Mouse (Mus musculus) myocyte (in vitro differentiated cells): ENCODE results near the gene Htt. TPM values are rescaled to one million over a fixed set of nuclear protein-coding genes. Genes with fewer than 3 reads are reported as not detected.

ENCODE experiments used
- H3K27me3 ChIP-seq: one replicate; pipeline ENCODE4 v1.6.1; 2011; ENCODE audit not compliant: control insufficient read depth, insufficient read depth, insufficient read length
- H3K36me3 ChIP-seq: one replicate; pipeline ENCODE4 v1.6.1; 2011; ENCODE audit not compliant: control insufficient read depth, insufficient read depth
- H3K4me2 ChIP-seq: one replicate; pipeline ENCODE4 v1.6.1; 2011; ENCODE audit warnings: low read depth, control low read depth
- H3K4me3 ChIP-seq: one replicate; pipeline ENCODE4 v1.5.1; 2011; ENCODE audit warnings: mild to moderate bottlenecking, control low read depth, moderate library complexity
- H3K79me2 ChIP-seq: one replicate; pipeline ENCODE4 v1.6.1; 2011; ENCODE audit not compliant: control insufficient read depth, insufficient read depth
- H3ac ChIP-seq: one replicate; pipeline ENCODE4 v1.6.1; 2011; ENCODE audit not compliant: control insufficient read depth, insufficient read length
- CEBPB ChIP-seq: IDR thresholded peaks from 2 replicates; pipeline ENCODE4 v1.6.1; 2011; ENCODE audit warnings: mild to moderate bottlenecking, moderate library complexity; ENCODE audit not compliant: poor library complexity, insufficient read depth, severe bottlenecking
- E2F4 ChIP-seq: IDR thresholded peaks from one replicate; pipeline ENCODE4 v1.6.1; 2011; ENCODE audit warnings: mild to moderate bottlenecking, control low read depth, moderate library complexity; ENCODE audit not compliant: insufficient read depth
- MAX ChIP-seq: IDR thresholded peaks from one replicate; pipeline ENCODE4 v1.6.1; 2011; ENCODE audit warnings: low read depth, mild to moderate bottlenecking, control low read depth
- MYOD1 ChIP-seq, 3 experiments: IDR thresholded peaks; one replicate each; pipeline ENCODE4 v1.6.1; 2011; ENCODE audit warnings: control low read depth in 2 of 3, low read depth in 2 of 3, mild to moderate bottlenecking in 2 of 3, moderate library complexity in 1 of 3; ENCODE audit not compliant: insufficient read length in 2 of 3, control insufficient read depth in 1 of 3
- MYOG ChIP-seq, 3 experiments: IDR thresholded peaks; one replicate each; pipeline ENCODE4 v1.6.1; 2011; ENCODE audit warnings: control low read depth in 2 of 3, low read depth in 2 of 3, mild to moderate bottlenecking in 2 of 3; ENCODE audit not compliant: insufficient read length in 2 of 3, control insufficient read depth in 1 of 3, insufficient read depth in 1 of 3
- POLR2A ChIP-seq: IDR thresholded peaks from one replicate; pipeline ENCODE4 v1.6.1; 2011; ENCODE audit warnings: low read depth, mild to moderate bottlenecking, control low read depth, moderate library complexity; ENCODE audit not compliant: insufficient read length
- POLR2AphosphoS2 ChIP-seq: IDR thresholded peaks from one replicate; pipeline ENCODE4 v1.6.1; 2011; ENCODE audit warnings: low read depth, control low read depth; ENCODE audit not compliant: insufficient read length
- REST ChIP-seq: IDR thresholded peaks from one replicate; pipeline ENCODE4 v1.6.1; 2011; ENCODE audit warnings: mild to moderate bottlenecking, control low read depth, moderate library complexity; ENCODE audit not compliant: insufficient read depth, insufficient read length
- SRF ChIP-seq: IDR thresholded peaks from one replicate; pipeline ENCODE4 v1.6.1; 2011; ENCODE audit warnings: low read depth; ENCODE audit not compliant: control insufficient read depth, insufficient read length
- TCF12 ChIP-seq: IDR thresholded peaks from one replicate; pipeline ENCODE4 v1.6.1; 2011; ENCODE audit warnings: mild to moderate bottlenecking, control low read depth; ENCODE audit not compliant: poor library complexity, insufficient read depth, severe bottlenecking
- TCF3 ChIP-seq: IDR thresholded peaks from one replicate; pipeline ENCODE4 v1.6.1; 2011; ENCODE audit warnings: low read depth, control low read depth; ENCODE audit not compliant: insufficient read length
- USF1 ChIP-seq: IDR thresholded peaks from one replicate; pipeline ENCODE4 v1.6.1; 2011; ENCODE audit warnings: low read depth, mild to moderate bottlenecking, control low read depth, moderate library complexity
- polyA plus RNA-seq: library from polyadenylated mRNA; unstranded; fragments of >200 nt; fragmentation: generic; extraction: Trizol; gene quantifications from one replicate; pipeline ENCODE4 v1.2.1, GENCODE M21; 2012; ENCODE audit warnings: missing spikeins

Gene Htt
- polyA plus RNA-seq, 1 experiment, result 8.9 TPM

DNA sequence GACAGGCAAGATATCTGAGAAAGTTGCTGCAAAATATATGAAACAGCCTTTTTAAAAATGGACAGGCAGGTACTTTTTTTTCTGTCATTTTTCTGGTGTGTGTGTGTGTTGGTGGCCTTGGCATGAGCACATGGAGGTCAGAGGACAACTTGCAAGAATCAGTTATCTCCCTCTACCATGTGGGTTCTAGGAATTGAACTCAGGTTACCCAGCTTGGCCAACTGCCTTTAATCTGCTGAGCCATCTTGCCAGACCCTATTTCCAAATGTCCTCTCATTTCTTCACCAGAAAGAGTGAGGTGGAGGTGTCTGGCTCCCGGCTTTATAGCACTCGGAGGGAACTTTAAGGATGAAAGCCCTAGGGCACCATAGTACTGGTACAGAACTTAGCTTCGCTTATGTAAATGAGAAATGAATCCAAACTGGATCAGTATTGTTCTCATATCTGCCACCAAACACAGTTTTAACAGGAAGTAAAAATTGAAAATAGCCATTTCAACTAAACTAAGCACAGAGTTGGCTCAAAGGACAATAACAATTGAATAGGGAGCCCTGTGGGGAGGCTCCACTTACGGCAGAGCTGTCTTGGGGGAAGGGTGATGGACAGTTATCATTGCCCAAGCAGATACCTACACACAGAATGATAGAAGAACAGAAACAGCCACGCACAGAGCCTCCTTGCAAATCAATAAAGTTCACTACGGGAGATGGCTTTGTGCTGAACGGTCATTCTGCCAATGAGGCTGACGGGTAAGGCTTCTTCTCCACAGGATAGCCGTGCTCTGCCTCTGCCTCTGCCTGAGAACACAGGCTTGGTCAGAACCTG, 168.8 kb downstream of the Htt start:
- Histone ChIP-seq H3K79me2 (no peaks in the 10 kb centered on the region), H3K4me3 (no peak overlapping the region), H3K27me3 (no peaks in the 10 kb centered on the region), H3K4me2 (no peak overlapping the region), H3K36me3 (no peaks in the 10 kb centered on the region), H3ac (no peak overlapping the region)
- TF ChIP-seq REST, result no peak
- TF ChIP-seq USF1, result no peak
- TF ChIP-seq TCF12, result no peak
- no peak for TF ChIP-seq E2F4
- TF ChIP-seq POLR2AphosphoS2, result no peak
- TF ChIP-seq CEBPB, result no peak
- TF ChIP-seq POLR2A, result no peak
- TF ChIP-seq TCF3, result no peak

GRCm38 (mm10) chr5:34931091-34931490, 169.6 kb downstream of the Htt start:
- H3K4me2 ChIP-seq, result peak overlapping the region; percentile 44
- no peaks in the 10 kb centered on the region for H3K79me2 ChIP-seq
- no peaks in the 10 kb centered on the region for H3K27me3 ChIP-seq
- H3K36me3 ChIP-seq, result no peaks in the 10 kb centered on the region
- no peak overlapping the region for H3ac ChIP-seq
- no peak overlapping the region for H3K4me3 ChIP-seq
- no peak for TF ChIP-seq TCF12
- no peak for TF ChIP-seq MYOG (IDR thresholded peaks at IDR 0.05; ENCODE audit: control insufficient read depth in 1 of 3, insufficient read depth in 1 of 3, insufficient read length in 2 of 3, low read depth in 2 of 3)
- no peak for TF ChIP-seq MYOD1 (IDR thresholded peaks at IDR 0.05; ENCODE audit: control insufficient read depth in 1 of 3, insufficient read length in 2 of 3, low read depth in 2 of 3)
- no peak for TF ChIP-seq SRF

DNA sequence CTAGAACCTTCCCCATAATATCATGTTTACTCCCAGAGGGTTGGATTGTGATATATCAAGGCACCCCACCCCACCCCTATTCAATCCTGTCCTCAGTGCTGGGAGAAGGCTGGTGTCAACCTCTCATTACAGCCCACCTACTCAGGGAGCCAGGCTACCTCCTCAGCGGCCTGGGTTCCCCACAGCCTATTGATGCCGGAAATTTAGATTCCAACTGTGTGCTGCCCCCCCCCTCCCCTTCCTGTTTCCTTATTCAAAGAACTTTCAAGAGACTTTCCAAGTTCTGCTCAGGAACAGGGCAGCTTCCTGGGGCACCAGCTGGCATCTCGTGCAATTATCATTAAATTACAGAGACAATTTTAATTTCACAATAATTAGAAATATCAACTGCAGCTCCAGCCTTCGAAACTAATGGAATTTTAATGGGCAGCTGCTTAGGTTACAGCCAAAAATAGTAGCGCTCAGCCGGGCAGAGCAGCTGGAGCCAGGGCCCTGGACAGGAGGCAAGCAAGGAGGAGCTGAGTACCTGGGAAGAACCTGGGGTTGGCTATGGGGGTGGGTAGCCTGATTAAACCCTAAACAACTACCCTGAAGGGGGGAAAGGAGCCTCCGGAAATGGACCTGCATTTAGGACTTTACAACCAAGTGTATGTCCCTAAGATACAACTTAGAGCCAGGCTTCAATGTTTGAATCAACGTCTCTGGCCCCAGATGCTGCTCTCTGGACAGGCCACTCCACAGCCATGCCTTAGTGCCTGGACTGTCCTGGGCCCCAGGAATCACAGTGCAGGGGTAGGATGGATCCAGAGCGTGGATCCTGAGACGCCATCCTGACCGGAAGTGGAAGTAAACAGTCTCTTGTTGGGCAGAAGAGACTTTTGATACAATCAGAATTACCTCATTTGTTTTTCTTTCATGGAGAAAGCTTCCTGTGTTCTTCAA, 170.2 kb downstream of the Htt start:
- Histone ChIP-seq H3K27me3 (peaks cover 4% of the 10 kb centered on the region), H3K4me2 (peak overlapping the region; percentile 44), H3K36me3 (no peaks in the 10 kb centered on the region), H3K4me3 (no peak overlapping the region), H3ac (no peak overlapping the region), H3K79me2 (no peaks in the 10 kb centered on the region)
- TF ChIP-seq TCF12 (no peak), MYOG (IDR thresholded peaks at IDR 0.05; ENCODE audit: control insufficient read depth in 1 of 3, insufficient read depth in 1 of 3, insufficient read length in 2 of 3, low read depth in 2 of 3) (peak in 2 of 3 experiments; percentile 22 to 62), MYOD1 (IDR thresholded peaks at IDR 0.05; ENCODE audit: control insufficient read depth in 1 of 3, insufficient read length in 2 of 3, low read depth in 2 of 3) (peak in 1 of 3 experiments; percentile 54)

GRCm38 (mm10) chr5:34932458-34932806, 170.9 kb downstream of the Htt start:
- no peaks in the 10 kb centered on the region for H3K79me2 ChIP-seq
- no peak overlapping the region for H3ac ChIP-seq
- H3K27me3 ChIP-seq, result peaks cover 5% of the 10 kb centered on the region
- H3K4me3 ChIP-seq, result no peak overlapping the region
- TF ChIP-seq E2F4, result no peak
- no peak for TF ChIP-seq TCF12
- TF ChIP-seq MYOD1 (IDR thresholded peaks at IDR 0.05; ENCODE audit: control insufficient read depth in 1 of 3, insufficient read length in 2 of 3, low read depth in 2 of 3), result no peak
- TF ChIP-seq MAX, result no peak
- no peak for TF ChIP-seq USF1
- no peak for TF ChIP-seq POLR2AphosphoS2
- TF ChIP-seq MYOG (IDR thresholded peaks at IDR 0.05; ENCODE audit: control insufficient read depth in 1 of 3, insufficient read depth in 1 of 3, insufficient read length in 2 of 3, low read depth in 2 of 3), result no peak
- no peak for TF ChIP-seq POLR2A
- no peak for TF ChIP-seq SRF
- TF ChIP-seq CEBPB, result no peak
- TF ChIP-seq REST, result no peak
- no peak for TF ChIP-seq TCF3
- no peaks in the 10 kb centered on the region for H3K36me3 ChIP-seq
- H3K4me2 ChIP-seq, result no peak overlapping the region

GRCm38 (mm10) chr5:34933461-34933860, 171.9 kb downstream of the Htt start:
- H3K27me3 ChIP-seq, result peaks cover 15% of the 10 kb centered on the region
- no peak overlapping the region for H3K4me3 ChIP-seq
- TF ChIP-seq MYOG (IDR thresholded peaks at IDR 0.05; ENCODE audit: control insufficient read depth in 1 of 3, insufficient read depth in 1 of 3, insufficient read length in 2 of 3, low read depth in 2 of 3) (no peak), E2F4 (no peak), POLR2AphosphoS2 (no peak), MAX (no peak), POLR2A (no peak), MYOD1 (IDR thresholded peaks at IDR 0.05; ENCODE audit: control insufficient read depth in 1 of 3, insufficient read length in 2 of 3, low read depth in 2 of 3) (no peak), TCF12 (no peak), SRF (no peak), TCF3 (no peak), USF1 (no peak), CEBPB (no peak), REST (no peak)
- no peak overlapping the region for H3ac ChIP-seq
- H3K4me2 ChIP-seq, result no peak overlapping the region
- H3K36me3 ChIP-seq, result no peaks in the 10 kb centered on the region
- no peaks in the 10 kb centered on the region for H3K79me2 ChIP-seq
